Mouse (Mus musculus): ENCODE data around the gene Sox10. TPM values are rescaled to one million over a fixed set of nuclear protein-coding genes. Genes with fewer than 3 reads are reported as not detected.

The Sox10 gene
- total RNA-seq, 1 experiment = 0.31 TPM

DNA sequence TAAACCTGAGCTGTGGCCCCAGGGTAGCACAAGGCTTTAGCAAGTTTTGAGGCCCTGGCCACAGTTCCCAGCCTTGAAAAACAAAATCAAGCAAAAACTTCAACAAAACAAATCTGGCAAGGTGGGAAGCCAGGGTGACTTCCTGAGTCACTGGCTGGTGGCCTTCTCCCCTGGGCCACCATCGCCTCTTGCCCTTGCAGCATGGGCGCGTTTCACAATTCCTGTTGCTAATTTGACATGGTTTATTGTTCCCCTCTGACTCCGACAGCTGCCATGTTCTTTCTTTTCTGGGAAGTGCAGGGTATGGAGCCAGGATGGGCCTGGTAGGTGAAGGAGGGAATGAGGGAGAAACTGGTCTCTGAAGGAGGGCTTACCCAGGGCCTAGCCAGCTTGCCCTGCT is 42.9 kb downstream of the Sox10 start:
- TF ChIP-seq MAFK (IDR thresholded peaks at IDR 0.05; ENCODE audit: insufficient read depth, low read depth, low read length) (no peak), CHD2 (IDR thresholded peaks at IDR 0.05; ENCODE audit: low read depth, low read length) (no peak), ZC3H11A (IDR thresholded peaks at IDR 0.05; ENCODE audit: borderline replicate concordance, low read depth, low read length) (no peak), HCFC1 (IDR thresholded peaks at IDR 0.05; ENCODE audit: borderline replicate concordance, insufficient read depth, low read length) (no peak), ZNF384 (IDR thresholded peaks at IDR 0.05; ENCODE audit: low read depth, low read length) (no peak)
- no peak overlapping the region for H3K9ac ChIP-seq (ENCODE audit: insufficient read depth, low read depth, low read length, poor library complexity, severe bottlenecking)
- H3K9me3 ChIP-seq (ENCODE audit: control insufficient read depth, insufficient read depth, low read depth, low read length) = no peaks in the 10 kb centered on the region
- H3K4me3 ChIP-seq (ENCODE audit: insufficient read depth in 1 of 2, low read depth in 1 of 2, low read length in 2 of 2, poor library complexity in 1 of 2, severe bottlenecking in 1 of 2) = no peak overlapping the region
- no peak overlapping the region for H3K27ac ChIP-seq (ENCODE audit: insufficient read depth, low read depth, low read length, poor library complexity, severe bottlenecking)
- H3K36me3 ChIP-seq (ENCODE audit: control insufficient read depth, insufficient read depth, low read length, poor library complexity, severe bottlenecking) = peaks cover under 1% of the 10 kb centered on the region; the same call in 1 of the 2 replicates
- no peak for DNase-seq (ENCODE audit: low read depth, low spot score)
- peaks cover 0 to 7% of the 10 kb centered on the region in 2 experiments; a peak in 1 of 4 replicates for H3K4me1 ChIP-seq (ENCODE audit: control insufficient read depth in 2 of 2, insufficient read depth in 2 of 2, low read length in 2 of 2, poor library complexity in 1 of 2)
- in situ Hi-C loops (cut with MboI; ENCODE audit: low sequenced_read_pairs in 2 of 2, unreplicated experiment in 2 of 2) = no loop called here

DNA sequence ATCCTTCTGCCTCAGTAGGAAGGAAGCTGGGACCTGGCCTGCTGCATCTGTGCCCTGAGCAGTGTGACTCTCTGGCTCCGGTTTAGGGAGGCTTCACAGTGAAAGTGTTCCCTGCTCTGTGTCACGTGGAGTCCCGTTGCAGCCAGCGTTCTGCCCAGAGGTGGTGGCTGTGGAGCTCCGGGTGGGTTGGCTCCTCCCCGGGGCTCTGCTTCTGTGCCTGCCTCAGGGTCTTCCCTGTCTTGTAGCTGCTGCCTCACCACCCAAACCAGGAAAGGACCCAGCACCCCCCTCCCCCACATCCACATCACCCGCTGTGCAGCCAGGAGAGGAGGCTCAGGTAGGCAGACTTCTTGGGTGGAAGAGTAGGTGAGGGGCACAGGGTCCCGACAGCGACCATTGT is 45.5 kb downstream of the Sox10 start:
- no peak overlapping the region for H3K27ac ChIP-seq (ENCODE audit: insufficient read depth, low read depth, low read length, poor library complexity, severe bottlenecking)
- no peak overlapping the region for H3K4me3 ChIP-seq (ENCODE audit: insufficient read depth in 1 of 2, low read depth in 1 of 2, low read length in 2 of 2, poor library complexity in 1 of 2, severe bottlenecking in 1 of 2)
- H3K4me1 ChIP-seq (ENCODE audit: control insufficient read depth in 2 of 2, insufficient read depth in 2 of 2, low read length in 2 of 2, poor library complexity in 1 of 2) = peaks cover 2 to 9% of the 10 kb centered on the region in 2 experiments; a peak in 1 of 4 replicates
- H3K9me3 ChIP-seq (ENCODE audit: control insufficient read depth, insufficient read depth, low read depth, low read length) = no peaks in the 10 kb centered on the region
- H3K9ac ChIP-seq (ENCODE audit: insufficient read depth, low read depth, low read length, poor library complexity, severe bottlenecking) = no peak overlapping the region
- in situ Hi-C loops (cut with MboI; ENCODE audit: low sequenced_read_pairs in 2 of 2, unreplicated experiment in 2 of 2) = no loop called here
- TF ChIP-seq CHD2 (IDR thresholded peaks at IDR 0.05; ENCODE audit: low read depth, low read length) = no peak
- no peak for TF ChIP-seq ZC3H11A (IDR thresholded peaks at IDR 0.05; ENCODE audit: borderline replicate concordance, low read depth, low read length)
- no peak for TF ChIP-seq MAFK (IDR thresholded peaks at IDR 0.05; ENCODE audit: insufficient read depth, low read depth, low read length)
- no peak for TF ChIP-seq HCFC1 (IDR thresholded peaks at IDR 0.05; ENCODE audit: borderline replicate concordance, insufficient read depth, low read length)
- no peak for TF ChIP-seq ZNF384 (IDR thresholded peaks at IDR 0.05; ENCODE audit: low read depth, low read length)
- no peaks in the 10 kb centered on the region; the same call in 1 of the 2 replicates for H3K36me3 ChIP-seq (ENCODE audit: control insufficient read depth, insufficient read depth, low read length, poor library complexity, severe bottlenecking)
- DNase-seq (ENCODE audit: low read depth, low spot score) = no peak

DNA sequence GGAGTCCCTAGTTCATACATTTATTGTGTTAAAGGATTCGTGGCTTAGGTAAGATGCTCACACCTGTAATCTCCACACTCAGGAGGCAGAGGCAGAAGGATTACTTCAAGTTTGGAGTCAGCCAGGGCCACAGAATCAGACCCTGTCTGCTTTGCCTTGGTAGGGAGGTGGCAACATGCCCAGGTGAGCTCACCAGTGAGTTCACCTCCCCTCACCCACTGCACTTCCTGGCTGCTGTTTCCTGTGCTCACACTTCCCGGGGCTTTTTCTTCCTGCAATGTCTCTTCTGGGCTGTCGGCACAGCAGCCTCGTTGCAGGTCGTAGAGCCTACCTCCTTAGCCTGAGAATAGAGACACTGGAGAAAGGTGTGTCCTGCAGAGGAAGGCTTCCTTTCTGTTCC is 49.8 kb downstream of the Sox10 start:
- no peak for DNase-seq (ENCODE audit: low read depth, low spot score)
- no peak overlapping the region for H3K27ac ChIP-seq (ENCODE audit: insufficient read depth, low read depth, low read length, poor library complexity, severe bottlenecking)
- peaks cover 2 to 9% of the 10 kb centered on the region in 2 experiments; a peak in 1 of 4 replicates for H3K4me1 ChIP-seq (ENCODE audit: control insufficient read depth in 2 of 2, insufficient read depth in 2 of 2, low read length in 2 of 2, poor library complexity in 1 of 2)
- H3K9ac ChIP-seq (ENCODE audit: insufficient read depth, low read depth, low read length, poor library complexity, severe bottlenecking) = no peak overlapping the region
- H3K9me3 ChIP-seq (ENCODE audit: control insufficient read depth, insufficient read depth, low read depth, low read length) = no peaks in the 10 kb centered on the region
- no peak overlapping the region for H3K4me3 ChIP-seq (ENCODE audit: insufficient read depth in 1 of 2, low read depth in 1 of 2, low read length in 2 of 2, poor library complexity in 1 of 2, severe bottlenecking in 1 of 2)
- in situ Hi-C loops (cut with MboI; ENCODE audit: low sequenced_read_pairs in 2 of 2, unreplicated experiment in 2 of 2) = no loop called here
- TF ChIP-seq MAFK (IDR thresholded peaks at IDR 0.05; ENCODE audit: insufficient read depth, low read depth, low read length) (no peak), CHD2 (IDR thresholded peaks at IDR 0.05; ENCODE audit: low read depth, low read length) (no peak), HCFC1 (IDR thresholded peaks at IDR 0.05; ENCODE audit: borderline replicate concordance, insufficient read depth, low read length) (no peak), ZNF384 (IDR thresholded peaks at IDR 0.05; ENCODE audit: low read depth, low read length) (no peak), ZC3H11A (IDR thresholded peaks at IDR 0.05; ENCODE audit: borderline replicate concordance, low read depth, low read length) (no peak)
- no peaks in the 10 kb centered on the region; the same call in 1 of the 2 replicates for H3K36me3 ChIP-seq (ENCODE audit: control insufficient read depth, insufficient read depth, low read length, poor library complexity, severe bottlenecking)

DNA sequence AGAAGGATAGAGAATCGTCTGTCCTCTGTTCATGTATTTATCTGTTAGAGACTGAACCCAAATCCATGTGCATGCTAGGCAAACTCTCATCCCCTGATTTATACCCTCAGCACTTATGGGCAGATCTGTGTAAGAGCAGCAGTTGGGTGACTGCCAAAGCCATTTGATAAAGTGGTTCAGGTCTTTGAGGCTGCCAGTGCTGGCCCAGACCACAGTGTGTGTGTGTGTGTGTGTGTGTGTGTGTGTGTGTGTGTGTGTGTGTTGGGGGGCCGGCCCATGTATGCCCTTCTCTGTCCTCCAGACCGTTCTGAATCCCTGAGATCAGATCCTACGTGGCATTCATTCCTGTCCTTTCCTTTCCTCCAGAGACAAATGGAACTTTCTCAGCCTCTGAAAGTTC is 53.3 kb downstream of the Sox10 start:
- Histone ChIP-seq H3K36me3 (ENCODE audit: control insufficient read depth, insufficient read depth, low read length, poor library complexity, severe bottlenecking) (no peaks in the 10 kb centered on the region; the same call in 1 of the 2 replicates), H3K27ac (ENCODE audit: insufficient read depth, low read depth, low read length, poor library complexity, severe bottlenecking) (no peak overlapping the region), H3K4me3 (ENCODE audit: insufficient read depth in 1 of 2, low read depth in 1 of 2, low read length in 2 of 2, poor library complexity in 1 of 2, severe bottlenecking in 1 of 2) (no peak overlapping the region), H3K9ac (ENCODE audit: insufficient read depth, low read depth, low read length, poor library complexity, severe bottlenecking) (no peak overlapping the region), H3K4me1 (ENCODE audit: control insufficient read depth in 2 of 2, insufficient read depth in 2 of 2, low read length in 2 of 2, poor library complexity in 1 of 2) (peaks cover 6 to 14% of the 10 kb centered on the region in 2 experiments; a peak in 2 of 4 replicates), H3K9me3 (ENCODE audit: control insufficient read depth, insufficient read depth, low read depth, low read length) (no peaks in the 10 kb centered on the region)
- no peak for DNase-seq (ENCODE audit: low read depth, low spot score)
- in situ Hi-C loops (cut with MboI; ENCODE audit: low sequenced_read_pairs in 2 of 2, unreplicated experiment in 2 of 2) = no loop called here
- TF ChIP-seq ZNF384 (IDR thresholded peaks at IDR 0.05; ENCODE audit: low read depth, low read length) (no peak), ZC3H11A (IDR thresholded peaks at IDR 0.05; ENCODE audit: borderline replicate concordance, low read depth, low read length) (no peak), HCFC1 (IDR thresholded peaks at IDR 0.05; ENCODE audit: borderline replicate concordance, insufficient read depth, low read length) (no peak), CHD2 (IDR thresholded peaks at IDR 0.05; ENCODE audit: low read depth, low read length) (no peak), MAFK (IDR thresholded peaks at IDR 0.05; ENCODE audit: insufficient read depth, low read depth, low read length) (no peak)
